Mouse (Mus musculus): Measurements from ENCODE around the gene Taar8b.
"Not testable (repeated sequence)": the region's sequence is repeated elsewhere in the genome, so short reads cannot be mapped to it uniquely, and the experiment has no call there.

Taar8b gene

GRCm38 (mm10) chr10:24092194-24092593 lies at the start of gene Taar8b:
Taar8b (minus strand) TSS chr10:24092294.
- no peak for DNase-seq (ENCODE audit: low read depth, low spot score)

- DNase-seq (ENCODE audit: low read depth, low spot score) = no peak
Observed at GRCm38 (mm10) chr10:24138623-24139261, 46.6 kb upstream of the Taar8b start.

GRCm38 (mm10) chr10:24134071-24134645 lies 42.1 kb upstream of the Taar8b start:
- no peak for DNase-seq (ENCODE audit: low read depth, low spot score)

GRCm38 (mm10) chr10:24133132-24133531 lies 41.0 kb upstream of the Taar8b start:
- DNase-seq (ENCODE audit: low read depth, low spot score) = no peak

GRCm38 (mm10) chr10:24132273-24132672 lies 40.2 kb upstream of the Taar8b start:
- DNase-seq (ENCODE audit: low read depth, low spot score) = no peak

- DNase-seq (ENCODE audit: low read depth, low spot score) = peak; percentile 82
Observed at GRCm38 (mm10) chr10:24131451-24132262, 39.6 kb upstream of the Taar8b start.

- DNase-seq (ENCODE audit: low read depth, low spot score) = peak; percentile 54
Observed at GRCm38 (mm10) chr10:24111116-24111778, 19.2 kb upstream of the Taar8b start.

- DNase-seq (ENCODE audit: low read depth, low spot score) = not testable (repeated sequence)
Observed at GRCm38 (mm10) chr10:24109434-24109833, 17.3 kb upstream of the Taar8b start, which contains the start of gene Taar9. Taar9 (minus strand) TSS chr10:24109534.

- no peak for DNase-seq (ENCODE audit: low read depth, low spot score)
Observed at GRCm38 (mm10) chr10:24108236-24108635, 16.1 kb upstream of the Taar8b start.

- no peak for DNase-seq (ENCODE audit: low read depth, low spot score)
Observed at GRCm38 (mm10) chr10:24107747-24108146, 15.7 kb upstream of the Taar8b start.

GRCm38 (mm10) chr10:24103299-24103698 lies 11.2 kb upstream of the Taar8b start:
- not testable (repeated sequence) for DNase-seq (ENCODE audit: low read depth, low spot score)

GRCm38 (mm10) chr10:24101812-24102211 lies 9.7 kb upstream of the Taar8b start, which contains the start of gene Taar8c:
Taar8c (minus strand) TSS chr10:24101912.
- DNase-seq (ENCODE audit: low read depth, low spot score) = not testable (repeated sequence)

GRCm38 (mm10) chr10:24097010-24097409 lies 4.9 kb upstream of the Taar8b start:
- DNase-seq (ENCODE audit: low read depth, low spot score) = not testable (repeated sequence)

GRCm38 (mm10) chr10:24087168-24087567 lies 4.9 kb downstream of the Taar8b start:
- no peak for DNase-seq (ENCODE audit: low read depth, low spot score)

- DNase-seq (ENCODE audit: low read depth, low spot score) = no peak
Observed at GRCm38 (mm10) chr10:24086555-24086954, 5.5 kb downstream of the Taar8b start.

- no peak for DNase-seq (ENCODE audit: low read depth, low spot score)
Observed at GRCm38 (mm10) chr10:24085936-24086335, 6.2 kb downstream of the Taar8b start.

- peak; percentile 47 for DNase-seq (ENCODE audit: low read depth, low spot score)
Observed at GRCm38 (mm10) chr10:24080166-24080565, 11.9 kb downstream of the Taar8b start.

- DNase-seq (ENCODE audit: low read depth, low spot score) = not testable (repeated sequence)
Observed at GRCm38 (mm10) chr10:24076200-24076599, 15.9 kb downstream of the Taar8b start, which contains the start of gene Taar8a. Taar8a (plus strand) TSS chr10:24076500.

GRCm38 (mm10) chr10:24074751-24075150 lies 17.3 kb downstream of the Taar8b start:
- DNase-seq (ENCODE audit: low read depth, low spot score) = not testable (repeated sequence)

GRCm38 (mm10) chr10:24058986-24059385 lies 33.1 kb downstream of the Taar8b start:
- DNase-seq (ENCODE audit: low read depth, low spot score) = no peak

GRCm38 (mm10) chr10:24052039-24052438 lies 40.1 kb downstream of the Taar8b start:
- DNase-seq (ENCODE audit: low read depth, low spot score) = no peak

- no peak for DNase-seq (ENCODE audit: low read depth, low spot score)
Observed at GRCm38 (mm10) chr10:24049210-24049609, 42.9 kb downstream of the Taar8b start, which contains the start of gene Taar7f. Taar7f (plus strand) TSS chr10:24049510.

All from forelimb bud, embryonic 11.5 days (tissue).